Mouse (Mus musculus): Measurements from ENCODE around the gene Mdga1.

DNA sequence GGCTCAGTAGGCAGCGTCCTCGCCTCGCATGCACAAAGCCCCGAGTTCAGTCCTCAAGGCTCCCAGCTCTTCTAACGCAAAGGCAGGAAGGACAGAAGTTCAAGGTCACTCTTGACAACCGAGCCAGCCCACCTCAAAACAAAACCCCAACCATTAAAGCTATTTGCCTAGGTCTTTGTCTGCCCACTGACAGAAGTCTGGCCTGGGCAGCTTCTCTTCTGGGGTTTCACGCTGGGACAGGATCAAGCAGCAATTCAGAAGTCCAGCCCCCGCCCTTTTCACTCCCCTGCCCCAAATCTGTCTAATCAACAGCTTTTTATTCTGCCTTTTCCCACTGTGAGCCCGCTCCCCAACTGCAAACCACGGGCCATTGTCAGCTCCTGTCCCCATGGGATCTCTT is 89.6 kb downstream of the Mdga1 start:
- TF ChIP-seq POLR2A (IDR thresholded peaks at IDR 0.05; ENCODE audit: borderline replicate concordance, control insufficient read depth, low read depth, low read length) (no peak), CTCF (IDR thresholded peaks at IDR 0.05; ENCODE audit: control insufficient read depth, insufficient read depth, low read length) (no peak)
